Mouse (Mus musculus) 416B (cell line): ENCODE results near the gene Erg.

Experiments
- DNase-seq: peaks from one replicate; pipeline ENCODE4 v3.0.0; 2011; ENCODE audit warnings: low read depth

Gene Erg

DNA sequence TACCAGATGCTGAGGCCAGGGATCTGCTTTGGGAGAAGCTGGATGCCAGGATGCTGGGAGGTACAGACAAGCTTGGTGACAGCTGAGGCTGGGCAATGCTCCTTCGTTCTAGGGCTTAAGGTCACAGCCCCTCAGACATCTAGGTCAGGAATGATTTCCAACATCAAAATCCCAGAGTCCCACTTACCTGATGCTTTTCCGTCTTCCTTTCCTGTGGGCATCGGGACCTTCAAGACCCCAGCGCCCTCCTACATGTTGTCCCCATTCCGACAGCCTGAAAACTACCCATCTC lies at the start of gene Erg:
TSS of gene Erg (minus strand) at position 283 of the 292 bp plus-strand sequence.
- no peak for DNase-seq

DNA sequence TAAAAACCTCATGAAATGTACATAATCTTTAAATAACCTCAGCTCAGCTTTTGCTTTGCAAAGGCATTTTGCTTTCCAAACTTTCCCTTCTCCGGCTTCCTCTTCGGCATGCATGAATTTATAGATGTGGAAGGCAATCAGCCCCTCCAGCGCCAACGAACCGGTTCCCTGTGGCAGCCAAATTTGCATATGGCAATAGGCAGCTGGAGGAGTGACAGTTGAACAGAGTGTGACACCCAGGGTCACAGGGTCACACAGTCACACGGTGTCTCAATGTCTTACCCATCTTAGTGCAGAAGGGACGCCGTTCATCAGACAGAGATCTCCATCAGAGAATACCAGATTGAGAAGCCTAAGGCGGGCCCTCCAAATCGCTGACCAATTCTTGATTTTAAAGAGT lies 45.4 kb upstream of the Erg start:
- DNase-seq, result no peak

DNA sequence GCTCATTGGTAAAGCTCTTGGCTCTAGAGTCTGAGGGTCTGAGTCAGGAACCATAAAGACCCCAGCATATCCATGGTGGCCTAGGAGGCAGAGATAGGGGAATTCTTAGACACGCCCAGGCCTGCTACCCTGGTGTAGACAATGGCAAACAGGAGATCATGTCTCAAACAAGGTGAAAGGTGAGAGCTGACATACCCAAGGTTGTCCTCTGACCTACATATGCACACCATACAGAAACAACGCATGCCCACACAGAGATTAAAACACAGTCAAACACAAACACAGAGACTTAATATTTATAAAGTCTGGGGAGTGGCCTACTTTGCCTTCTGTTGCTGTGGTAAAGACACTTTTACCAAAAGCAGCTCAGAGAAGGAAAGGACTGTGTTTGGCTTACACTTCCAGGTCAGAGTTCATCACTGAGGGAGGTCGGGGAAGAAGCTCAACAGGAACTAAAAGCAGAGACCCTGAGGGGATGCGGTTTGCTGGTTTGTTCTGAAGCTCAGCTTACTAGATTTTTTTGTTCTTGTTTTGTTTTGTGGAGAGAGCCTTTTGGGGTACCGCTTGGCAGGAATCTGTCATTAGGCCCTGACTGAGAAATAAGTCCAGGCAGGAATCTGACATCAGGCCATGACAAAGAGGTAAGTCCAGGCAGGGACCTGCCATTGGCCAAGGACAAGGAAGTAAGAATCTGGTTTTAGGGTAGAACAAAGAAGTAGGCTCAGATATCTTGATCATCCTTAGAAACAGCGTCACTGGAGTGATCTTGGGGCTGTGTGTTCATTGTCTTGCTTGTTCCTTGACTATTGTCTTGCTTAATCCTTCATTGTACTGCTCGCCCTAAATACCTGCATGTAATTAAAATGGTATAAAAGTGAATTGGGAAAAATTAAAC lies 37.7 kb upstream of the Erg start:
- no peak for DNase-seq

DNA sequence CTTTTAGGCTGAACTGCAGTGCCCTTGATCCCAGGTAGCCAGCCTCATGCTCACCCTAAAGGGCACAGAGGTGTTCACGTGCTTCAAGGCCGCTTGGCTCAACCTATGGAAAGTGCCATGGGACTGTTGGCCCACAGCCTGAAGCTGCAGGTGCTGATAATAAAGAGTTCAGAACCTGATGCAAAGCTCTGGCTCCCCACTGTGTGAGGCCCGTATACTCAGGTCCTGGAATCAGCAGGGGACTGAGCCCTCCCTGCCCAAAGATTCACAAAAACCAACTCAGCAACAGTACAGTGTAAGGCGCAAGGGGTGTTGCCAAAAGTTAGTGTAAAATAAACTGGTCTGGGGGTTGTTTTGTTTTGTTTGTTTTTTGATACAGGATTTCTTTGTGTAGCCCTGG lies 36.7 kb upstream of the Erg start:
- no peak for DNase-seq

DNA sequence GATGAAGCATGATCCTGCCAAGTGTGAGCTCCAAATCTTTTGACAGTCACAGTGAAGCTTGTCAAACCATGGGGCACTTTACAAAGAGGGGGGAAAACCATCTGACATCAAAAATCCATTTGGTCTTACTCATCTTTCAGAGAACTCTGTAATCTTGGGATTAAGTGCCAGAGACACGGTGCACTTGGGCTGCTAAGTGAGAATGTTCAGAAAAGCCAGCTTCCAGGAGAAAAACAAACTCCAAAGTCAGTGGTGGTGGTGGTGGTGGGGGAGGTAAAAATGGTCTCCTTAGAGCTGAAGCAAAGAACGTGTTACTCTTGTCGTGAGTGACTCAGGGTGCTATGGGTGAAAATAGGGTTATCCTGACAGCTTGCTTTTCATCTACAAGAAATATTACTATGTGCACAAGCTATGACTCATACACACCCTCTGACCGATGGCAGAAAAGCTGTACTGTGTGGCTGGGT lies 33.5 kb upstream of the Erg start:
- peak; percentile 32 for DNase-seq

DNA sequence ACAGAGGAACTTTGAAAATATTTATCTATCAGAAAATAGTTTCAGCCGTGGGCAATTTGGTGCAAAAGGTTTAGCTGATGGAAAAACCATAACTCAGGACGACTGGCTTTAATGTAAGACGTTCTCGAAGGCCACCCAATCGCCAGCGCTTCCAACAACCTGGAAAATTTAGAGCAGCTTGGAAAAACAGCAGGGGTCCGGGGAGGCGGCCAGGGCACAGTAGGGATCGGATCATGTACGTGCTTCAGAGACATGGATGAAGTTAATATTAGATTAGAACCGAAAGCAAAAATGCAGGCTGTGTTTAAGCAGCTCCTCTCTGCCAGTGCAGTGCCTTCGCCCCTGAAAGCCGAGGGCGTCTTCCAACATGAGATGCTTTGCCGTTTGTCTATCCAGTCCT lies 31.8 kb upstream of the Erg start:
- DNase-seq, result no peak

DNA sequence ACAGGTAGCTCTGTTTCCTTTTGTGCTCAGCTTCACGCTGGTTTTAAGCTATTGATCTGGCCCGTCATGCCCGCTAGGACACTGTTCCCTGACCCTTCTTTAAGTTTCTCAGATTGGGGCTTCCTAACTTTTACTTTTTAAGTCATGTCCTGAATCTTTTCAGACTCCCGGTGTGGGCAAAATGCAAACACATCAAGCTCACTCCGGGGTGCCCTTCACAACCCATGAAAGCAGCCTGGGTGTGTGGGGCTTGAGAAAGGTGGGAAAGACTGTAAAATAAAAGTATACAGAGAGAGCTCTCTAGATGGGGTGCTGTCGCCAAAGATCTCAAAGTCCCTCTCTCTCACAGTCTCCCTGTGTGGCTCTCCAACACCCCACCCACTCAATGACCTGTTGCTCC lies 31.3 kb upstream of the Erg start:
- no peak for DNase-seq

DNA sequence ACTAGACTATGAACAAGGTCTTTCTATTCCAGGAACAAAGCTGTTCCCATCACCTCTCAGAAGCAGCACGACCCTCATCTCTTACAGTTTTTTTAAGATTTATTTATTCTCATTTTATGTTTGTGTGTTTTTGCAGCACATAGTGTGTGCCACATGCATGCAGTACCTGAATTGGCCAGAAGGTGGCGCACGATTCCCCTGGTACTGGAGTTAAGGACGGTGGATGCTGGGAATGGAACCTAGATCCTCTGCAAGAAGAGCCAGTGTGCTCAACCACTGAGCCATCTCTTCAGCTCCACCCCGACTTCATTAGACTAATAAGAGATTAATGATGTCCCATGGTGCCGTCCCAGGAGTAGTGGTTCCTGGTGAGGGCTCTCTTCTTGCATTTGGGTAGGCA lies 29.2 kb upstream of the Erg start:
- DNase-seq, result peak; percentile 70

DNA sequence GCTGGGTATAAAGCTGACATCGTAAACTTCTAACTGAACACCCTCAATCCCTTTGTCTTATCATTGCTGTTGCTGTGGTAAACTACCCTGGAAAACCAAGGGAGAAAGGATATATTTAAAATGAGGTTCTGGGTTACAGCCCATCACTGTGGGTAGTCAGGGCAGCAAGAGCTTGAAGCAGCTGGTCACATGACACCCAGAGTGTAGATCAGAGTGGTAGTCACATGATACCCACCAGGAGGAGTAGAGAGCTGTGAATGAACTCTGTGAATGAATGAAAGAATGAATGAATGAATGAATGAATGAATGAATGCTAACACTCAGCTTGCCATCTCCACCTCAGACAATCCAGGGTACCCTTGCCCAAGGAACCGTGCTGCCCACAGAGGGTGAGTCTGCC lies 28.1 kb upstream of the Erg start:
- peak; percentile 46 for DNase-seq

DNA sequence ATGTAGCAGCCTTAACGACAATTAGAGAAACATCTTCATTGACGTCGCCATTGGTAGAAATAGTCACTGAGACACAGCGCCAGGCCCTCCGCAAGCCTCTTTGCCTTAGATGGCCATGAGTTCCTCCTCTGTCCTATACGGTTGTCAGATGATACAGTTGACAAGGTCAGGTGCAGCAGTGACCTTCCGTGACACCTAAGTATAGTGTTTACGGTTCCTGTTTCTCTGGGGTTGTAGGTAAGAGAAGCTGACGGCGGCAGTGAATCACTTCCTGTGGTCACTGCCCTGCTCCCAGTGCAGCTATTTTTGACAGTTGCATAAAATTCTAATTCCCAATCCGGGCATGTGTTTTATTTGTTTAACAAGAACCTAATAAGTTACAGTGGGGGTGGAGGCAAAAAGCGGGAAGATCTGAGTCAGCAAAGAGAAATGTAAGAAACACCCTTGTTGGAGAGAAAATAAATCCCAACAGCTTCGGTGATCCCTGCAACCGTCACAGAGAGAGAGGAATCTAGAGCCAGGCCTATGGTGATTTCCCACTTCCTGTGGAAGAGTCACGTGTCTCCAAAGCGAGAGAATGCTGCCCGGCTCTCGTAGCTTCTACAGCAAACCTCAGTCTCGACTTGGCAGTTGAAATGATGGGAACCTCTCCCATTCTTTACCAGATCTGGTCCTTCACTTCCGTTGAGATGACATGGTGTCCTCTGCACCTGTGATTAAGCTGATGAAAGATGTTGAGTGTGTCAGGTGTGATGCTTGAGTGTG lies 25.8 kb upstream of the Erg start:
- peak; percentile 78 for DNase-seq

DNA sequence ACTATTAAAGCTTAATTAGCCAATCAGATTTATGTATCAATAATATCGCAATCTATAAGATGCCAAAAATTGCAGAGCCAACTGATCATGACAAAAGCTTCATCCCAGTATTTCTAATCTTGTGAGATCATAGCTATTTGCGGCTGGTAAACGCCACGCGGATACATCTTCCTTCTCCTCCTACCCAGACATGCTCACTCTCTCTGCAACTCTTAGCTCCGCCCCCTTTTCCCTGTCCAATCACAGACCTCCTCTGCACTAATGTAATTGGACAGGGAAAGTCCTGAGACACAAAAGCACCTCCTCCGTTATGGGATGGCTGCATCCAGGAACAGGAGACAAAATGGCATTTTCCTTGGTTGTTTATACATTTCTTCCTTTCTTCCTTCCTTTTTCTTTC lies 22.2 kb upstream of the Erg start:
- peak; percentile 61 for DNase-seq

DNA sequence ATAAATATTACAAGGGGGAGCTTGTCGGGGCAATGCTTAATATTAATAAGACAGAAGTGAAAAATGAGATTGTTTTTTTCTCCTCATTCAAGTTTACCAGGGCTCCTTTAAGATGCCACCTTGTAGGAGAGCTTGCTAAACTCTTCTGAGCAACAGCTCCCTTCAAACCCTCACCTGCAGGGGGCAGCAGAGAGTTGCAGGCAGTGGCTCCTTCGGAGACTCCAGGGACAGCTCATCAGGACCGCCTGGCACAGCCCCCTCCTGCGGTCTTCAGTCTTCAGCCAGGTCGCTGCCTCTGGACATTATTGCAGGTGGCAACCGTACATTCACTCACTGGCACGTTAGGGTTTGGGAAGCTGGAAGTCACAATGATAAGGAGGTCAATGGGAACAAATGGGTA lies 18.9 kb upstream of the Erg start:
- DNase-seq, result peak; percentile 74

DNA sequence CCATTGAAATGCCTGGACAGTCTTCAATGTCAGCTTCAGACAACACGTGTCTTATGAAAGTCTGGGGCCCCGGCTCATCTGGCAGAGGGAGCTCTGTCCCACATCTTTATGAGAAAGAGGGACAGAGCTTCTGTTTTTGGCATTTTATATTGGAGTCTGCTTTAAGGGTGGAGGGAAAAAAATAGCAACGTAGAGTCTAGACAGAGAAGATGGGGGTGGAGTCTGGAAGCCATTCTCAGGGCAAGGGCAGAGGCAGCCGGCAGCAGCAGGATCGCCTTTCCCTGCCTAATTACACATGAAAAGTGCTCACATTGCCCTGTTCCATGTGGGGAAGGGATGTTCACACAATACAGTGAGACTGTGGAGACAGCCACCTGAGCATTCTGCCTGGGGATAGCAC lies 16.1 kb upstream of the Erg start:
- DNase-seq, result no peak

DNA sequence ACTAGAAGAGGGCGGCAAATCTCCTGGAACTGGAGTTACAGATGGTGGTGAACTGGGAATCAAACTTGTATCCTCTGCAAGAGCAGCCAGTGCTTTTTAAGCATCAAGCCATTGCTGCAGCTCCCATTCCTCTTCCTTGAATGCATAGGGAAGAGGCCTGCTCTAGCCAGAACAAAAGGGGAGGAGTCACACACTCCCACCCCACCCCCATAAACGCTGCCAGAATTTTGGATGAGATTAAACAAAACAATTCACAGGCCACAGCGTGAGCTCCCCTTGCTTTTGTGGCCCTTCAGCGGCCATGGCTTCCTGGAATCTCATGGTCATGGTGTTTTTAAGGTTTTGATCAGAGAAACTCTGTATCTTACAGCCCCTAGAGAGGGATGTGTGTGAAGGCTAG lies 15.4 kb upstream of the Erg start:
- no peak for DNase-seq

DNA sequence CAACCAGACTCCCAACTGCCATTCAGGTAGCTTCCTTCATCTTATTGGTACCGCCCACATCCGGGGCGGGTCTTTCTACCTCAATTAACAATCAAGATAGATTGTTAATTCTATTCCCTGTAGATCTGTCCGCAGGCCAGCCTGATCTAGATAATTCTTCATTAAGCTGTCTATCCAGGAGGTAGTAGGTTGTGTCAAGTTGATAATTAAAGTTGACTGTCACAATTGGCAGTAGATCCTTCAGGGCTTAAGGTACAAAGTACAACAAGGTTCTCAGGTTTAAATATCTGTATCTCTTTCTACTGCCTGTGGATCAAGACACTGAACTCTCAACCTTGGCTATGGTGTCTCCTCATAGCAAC lies 14.8 kb upstream of the Erg start:
- DNase-seq, result no peak

DNA sequence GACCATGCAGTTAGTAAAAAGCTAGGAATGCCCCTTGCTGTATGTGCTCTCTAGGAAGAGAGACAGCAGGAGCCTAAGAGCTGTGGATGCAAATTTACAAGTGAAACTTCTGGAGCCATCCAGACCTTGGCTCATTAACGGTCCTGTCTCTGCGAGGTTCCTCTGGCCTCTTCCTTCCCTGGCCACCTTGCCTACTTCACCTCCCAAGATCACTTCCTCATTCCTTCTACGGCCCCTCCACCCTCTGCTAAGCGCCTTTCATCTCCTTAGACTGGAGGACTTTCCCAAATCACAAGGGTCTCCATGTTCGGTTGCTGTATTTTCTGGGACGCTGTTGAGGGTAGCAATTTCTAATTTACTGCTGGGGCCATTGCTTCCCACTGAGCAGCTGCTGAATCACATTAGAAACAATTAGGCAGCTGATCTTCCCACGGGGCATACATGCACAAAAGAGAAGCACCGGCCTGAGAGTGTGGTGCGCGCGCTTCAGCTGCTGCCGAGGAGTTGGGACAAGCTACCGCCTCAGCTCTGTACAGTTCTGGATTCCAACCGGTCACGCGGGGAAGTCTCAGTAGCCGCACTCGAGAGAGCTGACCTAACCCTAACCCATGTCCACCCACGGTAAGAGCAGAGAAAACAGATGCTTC lies 14.3 kb upstream of the Erg start:
- DNase-seq, result no peak

DNA sequence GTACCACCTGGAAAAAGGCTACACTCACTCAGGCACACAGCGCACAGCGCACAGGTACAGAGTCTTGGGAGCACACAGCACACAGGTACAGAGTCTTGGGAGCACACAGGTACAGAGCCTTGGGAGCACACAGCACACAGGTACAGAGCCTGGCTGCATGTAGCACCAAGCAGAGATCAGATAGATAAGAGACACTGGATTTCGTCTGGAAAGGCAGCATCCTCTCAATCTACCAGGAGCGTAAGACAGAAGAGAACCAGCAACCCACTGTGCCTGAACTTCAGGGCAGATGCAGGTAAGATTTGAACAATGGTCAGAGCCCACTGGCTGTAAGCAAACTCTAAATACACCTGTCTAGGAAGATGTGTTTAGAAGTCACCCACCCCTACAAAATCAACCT lies 12.5 kb upstream of the Erg start:
- no peak for DNase-seq

DNA sequence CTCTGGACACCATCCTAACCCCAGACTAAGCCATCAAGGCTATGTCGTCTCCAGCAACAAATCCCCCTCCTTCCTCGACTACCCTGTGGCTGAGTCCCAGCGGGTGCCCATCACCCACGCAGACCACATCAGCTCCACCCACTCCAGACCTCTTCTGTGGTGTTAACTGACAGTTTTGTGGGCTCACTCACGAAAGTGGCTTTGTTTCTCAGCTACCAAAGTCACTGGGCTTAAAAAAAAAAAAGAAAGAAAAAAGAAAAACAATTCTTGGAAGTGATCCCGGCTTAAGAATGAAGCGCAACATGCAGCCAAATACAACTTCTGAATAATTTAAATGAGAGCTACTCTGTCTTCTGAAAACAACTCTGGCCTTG lies 11.2 kb upstream of the Erg start:
- DNase-seq, result no peak

DNA sequence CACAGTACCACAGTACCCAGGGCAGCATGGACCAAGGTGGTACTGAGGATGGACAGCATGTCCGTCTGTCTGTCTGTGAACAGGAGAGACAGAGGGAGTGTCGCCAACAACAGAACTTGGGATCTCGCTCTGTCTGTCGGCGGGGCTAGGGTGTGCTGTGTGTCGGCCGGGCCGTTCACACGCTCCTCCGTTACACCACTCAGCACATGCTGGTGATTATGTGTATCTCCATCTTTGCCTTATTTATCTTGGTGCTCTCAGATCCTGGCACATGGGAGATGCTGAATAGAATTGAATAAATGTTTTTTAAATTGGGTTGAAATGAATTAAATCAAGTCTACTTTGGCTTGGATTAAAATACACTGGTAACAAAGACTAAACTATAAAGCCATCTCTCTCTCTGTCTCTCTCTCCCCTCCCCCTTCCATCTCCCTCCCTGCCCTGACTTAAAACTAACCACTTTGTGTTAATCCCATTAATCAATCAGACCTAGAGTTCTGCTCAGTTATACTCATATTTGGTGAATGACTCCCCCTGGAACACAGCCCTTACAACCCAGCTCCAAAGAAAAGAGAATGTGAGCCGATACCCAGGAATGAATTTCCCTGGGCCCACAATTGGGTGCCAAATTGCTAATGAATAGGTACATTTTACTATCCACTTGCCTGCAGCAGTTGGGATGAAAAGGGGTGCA lies 10.6 kb upstream of the Erg start:
- no peak for DNase-seq

DNA sequence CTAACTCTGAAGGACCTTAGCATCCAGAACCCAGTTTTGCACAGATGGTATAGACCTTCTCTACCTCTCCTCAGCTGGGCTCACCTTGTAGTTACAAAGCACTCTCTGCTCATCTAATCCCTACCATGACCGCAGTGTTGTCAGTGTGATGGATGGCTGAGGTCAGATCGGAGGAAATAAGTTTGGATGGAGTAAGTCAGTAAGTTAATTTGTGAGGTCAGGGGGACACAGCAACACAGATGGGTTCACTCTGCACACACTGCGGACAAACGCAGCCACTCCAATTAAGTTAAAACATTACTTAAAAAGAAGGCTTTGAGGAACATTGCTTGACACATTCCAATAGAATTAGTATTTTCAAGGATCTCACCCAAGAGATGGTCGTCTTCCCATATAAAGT lies 2.5 kb upstream of the Erg start:
- no peak for DNase-seq

DNA sequence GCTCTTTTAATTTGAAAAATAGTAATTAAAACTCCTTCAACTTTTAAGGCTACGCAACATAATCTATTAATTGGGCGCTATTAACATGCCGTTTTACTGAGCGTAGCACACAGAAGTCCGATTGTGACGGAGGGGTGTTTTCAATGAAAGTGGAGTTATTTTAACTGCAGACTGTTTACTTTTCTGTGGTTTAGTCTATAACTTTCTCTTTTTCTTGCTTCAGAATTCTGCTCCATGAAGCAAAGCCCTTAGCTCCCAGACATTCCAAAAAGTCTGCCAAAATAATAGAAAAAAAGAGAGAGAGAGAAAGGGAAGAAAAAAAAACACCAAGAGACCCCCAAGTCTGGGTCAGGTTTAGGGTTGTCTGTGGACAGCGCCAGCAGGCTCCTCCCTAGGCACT lies 333 bp upstream of the Erg start:
- DNase-seq, result no peak

DNA sequence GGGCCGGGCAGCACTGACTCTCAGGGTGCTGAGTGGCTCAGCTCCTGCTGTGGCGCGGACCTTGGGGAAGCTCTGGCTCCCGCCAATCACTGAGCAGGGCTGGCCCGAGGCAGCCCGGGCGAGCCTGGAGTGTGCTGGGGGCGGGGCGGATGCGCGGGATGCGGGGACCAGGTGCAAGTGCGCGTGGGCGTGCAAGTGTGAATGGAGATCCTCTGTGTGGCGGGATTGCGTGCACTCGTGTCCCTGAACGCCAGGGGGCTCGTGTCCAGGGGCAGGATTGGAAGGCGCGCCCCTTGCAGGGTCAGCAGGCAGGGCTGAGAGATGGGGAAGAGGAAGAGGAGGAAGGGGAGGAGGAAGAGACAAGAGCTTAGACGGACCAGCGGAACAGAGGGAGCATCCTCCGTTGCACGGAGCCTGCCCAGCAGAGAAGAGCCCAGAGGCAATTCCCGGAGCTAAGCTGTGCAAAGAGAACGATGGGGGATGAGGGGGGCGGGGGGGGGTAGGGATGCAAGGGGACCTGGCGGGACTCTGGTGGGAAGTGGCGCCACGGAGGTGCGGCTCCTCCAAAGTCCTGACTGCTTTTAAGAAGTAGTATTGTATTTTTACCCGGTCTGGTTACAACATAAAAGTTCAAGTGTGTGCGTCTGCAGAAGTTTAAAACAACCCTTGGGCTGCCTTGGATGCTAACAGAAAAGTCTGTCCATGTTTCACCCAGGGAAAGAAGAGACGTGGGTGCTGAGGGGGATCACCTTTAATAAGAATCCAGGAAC lies 667 bp downstream of the Erg start:
- no peak for DNase-seq
